Mouse (Mus musculus): ENCODE data around the gene Lmntd1.

GRCm38 (mm10) chr6:145378689-145379088, 235.4 kb downstream of the Lmntd1 start:
- TF ChIP-seq CTCF (IDR thresholded peaks at IDR 0.05; ENCODE audit: low read depth, low read length) (no peak), POLR2A (IDR thresholded peaks at IDR 0.05; ENCODE audit: insufficient read depth, low read length) (no peak), EP300 (IDR thresholded peaks at IDR 0.05; ENCODE audit: insufficient read depth, low read depth, low read length) (no peak)

Measured in ES-Bruce4 (cell line).